Mouse (Mus musculus): ENCODE measurements around the gene Rpl18. TPM values are rescaled to one million over a fixed set of nuclear protein-coding genes. Genes with fewer than 3 reads are reported as not detected.

Gene Rpl18
- total and polyA plus RNA-seq, 2 experiments from 2014 or later, result 535 to 1,175 TPM

DNA sequence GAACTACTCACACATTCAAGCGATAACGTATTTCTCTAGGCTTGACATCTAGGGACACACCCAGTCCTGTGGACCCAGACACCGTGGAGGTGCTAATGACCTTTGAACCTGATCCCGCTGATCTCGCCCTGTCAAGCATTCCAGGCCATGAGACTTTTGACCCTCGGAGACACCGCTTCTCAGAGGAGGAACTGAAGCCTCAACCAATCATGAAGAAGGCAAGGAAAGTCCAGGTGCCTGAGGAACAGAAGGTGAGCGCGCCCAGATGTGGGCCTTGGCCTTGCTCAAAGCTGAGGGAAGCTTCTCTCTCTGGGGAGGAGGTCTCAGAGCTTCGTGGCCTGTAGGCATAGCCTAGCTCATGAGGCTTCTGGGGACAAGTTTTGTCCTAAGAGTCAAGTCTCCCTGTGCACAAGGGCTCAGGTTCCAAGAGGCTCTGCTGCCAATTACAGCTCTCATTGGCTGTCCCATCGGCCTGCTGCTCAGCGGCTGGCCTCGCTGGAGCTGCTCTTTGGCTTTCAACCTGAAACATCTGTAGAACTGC is 7.0 kb upstream of the Rpl18 start:
- H3K27me3 ChIP-seq (ENCODE audit: insufficient read depth, low read length), result no peaks in the 10 kb centered on the region
- TF ChIP-seq CTCF (IDR thresholded peaks at IDR 0.05; ENCODE audit: low read depth), result no peak
- peak overlapping the region; percentile 82 for H3K27ac ChIP-seq
- no peak for ATAC-seq
- no peak for DNase-seq (ENCODE audit: low spot score)
- no peak overlapping the region for H3K4me3 ChIP-seq (ENCODE audit: low read length)
- peak overlapping the region; percentile 90 for H3K4me2 ChIP-seq (ENCODE audit: low read depth, low read length)
- H3K9me3 ChIP-seq (ENCODE audit: low read length), result no peaks in the 10 kb centered on the region
- H3K4me1 ChIP-seq (ENCODE audit: insufficient read depth, low read length), result peaks cover 39% of the 10 kb centered on the region
- H3K36me3 ChIP-seq (ENCODE audit: insufficient read depth, low read length), result peaks cover 26% of the 10 kb centered on the region
- H3K9ac ChIP-seq (replicated peaks; ENCODE audit: low read length), result no peak overlapping the region
- WGBS, result 56% methylated on average over 13 of the region's 13 CpGs

DNA sequence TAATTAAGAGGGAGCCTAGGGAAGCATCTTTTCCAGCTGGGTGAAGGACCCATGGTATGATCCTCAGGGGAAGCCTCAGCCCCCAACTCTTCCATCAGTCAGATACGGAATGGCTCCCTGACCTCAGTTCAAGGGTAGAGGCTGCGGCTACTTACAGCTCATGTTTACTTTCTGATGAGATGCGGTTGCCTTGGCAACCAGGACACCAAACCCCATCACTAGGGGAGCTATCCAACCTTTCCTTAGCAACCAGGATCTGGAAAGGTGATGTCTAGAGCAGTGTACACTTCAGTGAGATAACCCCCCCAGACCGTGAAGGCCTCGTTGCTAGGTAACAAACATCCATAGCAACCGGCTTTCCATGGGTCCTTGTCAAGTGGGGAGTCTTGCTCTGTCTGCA is 6.2 kb upstream of the Rpl18 start:
- no peak overlapping the region for H3K9ac ChIP-seq (replicated peaks; ENCODE audit: low read length)

GRCm38 (mm10) chr7:45709677-45710355 is 5.4 kb upstream of the Rpl18 start:
- TF ChIP-seq CTCF (IDR thresholded peaks at IDR 0.05; ENCODE audit: low read depth), result no peak
- Histone ChIP-seq H3K4me3 (ENCODE audit: low read length) (no peak overlapping the region), H3K9me3 (ENCODE audit: low read length) (no peaks in the 10 kb centered on the region), H3K4me2 (ENCODE audit: low read depth, low read length) (0 out of 2 replicates have a peak overlapping the region, but pooled peaks have one; percentile 5), H3K9ac (replicated peaks; ENCODE audit: low read length) (no peak overlapping the region), H3K4me1 (ENCODE audit: insufficient read depth, low read length) (peaks cover 33% of the 10 kb centered on the region), H3K27ac (peak overlapping the region; percentile 41), H3K27me3 (ENCODE audit: insufficient read depth, low read length) (no peaks in the 10 kb centered on the region), H3K36me3 (ENCODE audit: insufficient read depth, low read length) (peaks cover 27% of the 10 kb centered on the region)
- DNase-seq (ENCODE audit: low spot score), result no peak
- WGBS, result 54% methylated on average over 14 of the region's 14 CpGs
- ATAC-seq, result no peak

More for the DNA sequence above, 6.2 kb upstream of the Rpl18 start:
- no peak overlapping the region for H3K4me3 ChIP-seq (ENCODE audit: low read length)
- DNase-seq (ENCODE audit: low spot score) (peak; percentile 73), ATAC-seq (no peak)
- H3K4me1 ChIP-seq (ENCODE audit: insufficient read depth, low read length), result peaks cover 33% of the 10 kb centered on the region
- 0 out of 2 replicates have a peak overlapping the region, but pooled peaks have one; percentile 5 for H3K4me2 ChIP-seq (ENCODE audit: low read depth, low read length)
- no peak for TF ChIP-seq CTCF (IDR thresholded peaks at IDR 0.05; ENCODE audit: low read depth)
- 26% methylated on average over 6 of the region's 6 CpGs for WGBS
- peak overlapping the region; percentile 41; the same call in 1 of the 2 replicates for H3K27ac ChIP-seq
- H3K27me3 ChIP-seq (ENCODE audit: insufficient read depth, low read length), result no peaks in the 10 kb centered on the region
- H3K36me3 ChIP-seq (ENCODE audit: insufficient read depth, low read length), result peaks cover 27% of the 10 kb centered on the region
- no peaks in the 10 kb centered on the region for H3K9me3 ChIP-seq (ENCODE audit: low read length)

DNA sequence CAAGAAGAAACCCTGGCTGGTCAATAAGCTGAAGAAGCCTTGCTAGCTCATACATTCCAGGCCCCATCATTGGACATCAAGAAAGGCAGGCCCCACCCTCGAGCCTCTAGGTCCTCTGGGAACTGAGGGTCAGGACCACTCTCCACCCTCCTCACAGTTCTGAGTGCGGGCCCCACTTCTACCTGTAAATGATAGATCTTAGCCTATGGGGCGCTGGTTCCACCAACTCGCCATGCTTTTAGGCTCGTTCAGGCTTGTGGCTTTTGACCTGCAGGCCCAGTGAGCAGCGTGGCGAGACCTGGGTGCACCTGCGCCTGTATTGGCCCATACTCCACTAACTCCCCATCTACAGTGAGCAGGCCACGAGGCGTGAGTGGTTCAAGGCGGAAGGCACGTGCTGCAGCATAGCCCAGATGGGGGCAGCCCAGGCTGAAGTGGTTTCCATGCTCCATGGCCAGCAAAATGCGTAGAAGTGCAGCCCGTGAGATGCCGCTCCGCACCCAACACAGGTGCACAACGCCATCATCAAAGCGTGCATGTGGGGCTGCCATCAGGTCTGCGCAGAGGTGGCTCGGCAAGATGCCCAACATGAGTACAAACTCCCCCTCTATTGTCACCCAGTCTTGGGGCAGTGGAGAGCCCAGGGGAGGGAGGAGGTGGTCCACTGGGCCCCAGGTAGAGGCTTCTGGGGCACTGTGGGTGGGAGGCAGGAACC is 4.6 kb upstream of the Rpl18 start:
- Histone ChIP-seq H3K9ac (replicated peaks; ENCODE audit: low read length) (no peak overlapping the region), H3K27ac (peak overlapping the region; percentile 41; the same call in 1 of the 2 replicates), H3K4me2 (ENCODE audit: low read depth, low read length) (no peak overlapping the region), H3K36me3 (ENCODE audit: insufficient read depth, low read length) (peaks cover 27% of the 10 kb centered on the region), H3K9me3 (ENCODE audit: low read length) (no peaks in the 10 kb centered on the region), H3K4me1 (ENCODE audit: insufficient read depth, low read length) (peaks cover 32% of the 10 kb centered on the region), H3K4me3 (ENCODE audit: low read length) (no peak overlapping the region), H3K27me3 (ENCODE audit: insufficient read depth, low read length) (no peaks in the 10 kb centered on the region)
- no peak for ATAC-seq
- 94% methylated on average over 20 of the region's 20 CpGs for WGBS
- no peak for TF ChIP-seq CTCF (IDR thresholded peaks at IDR 0.05; ENCODE audit: low read depth)
- DNase-seq (ENCODE audit: low spot score), result no peak

DNA sequence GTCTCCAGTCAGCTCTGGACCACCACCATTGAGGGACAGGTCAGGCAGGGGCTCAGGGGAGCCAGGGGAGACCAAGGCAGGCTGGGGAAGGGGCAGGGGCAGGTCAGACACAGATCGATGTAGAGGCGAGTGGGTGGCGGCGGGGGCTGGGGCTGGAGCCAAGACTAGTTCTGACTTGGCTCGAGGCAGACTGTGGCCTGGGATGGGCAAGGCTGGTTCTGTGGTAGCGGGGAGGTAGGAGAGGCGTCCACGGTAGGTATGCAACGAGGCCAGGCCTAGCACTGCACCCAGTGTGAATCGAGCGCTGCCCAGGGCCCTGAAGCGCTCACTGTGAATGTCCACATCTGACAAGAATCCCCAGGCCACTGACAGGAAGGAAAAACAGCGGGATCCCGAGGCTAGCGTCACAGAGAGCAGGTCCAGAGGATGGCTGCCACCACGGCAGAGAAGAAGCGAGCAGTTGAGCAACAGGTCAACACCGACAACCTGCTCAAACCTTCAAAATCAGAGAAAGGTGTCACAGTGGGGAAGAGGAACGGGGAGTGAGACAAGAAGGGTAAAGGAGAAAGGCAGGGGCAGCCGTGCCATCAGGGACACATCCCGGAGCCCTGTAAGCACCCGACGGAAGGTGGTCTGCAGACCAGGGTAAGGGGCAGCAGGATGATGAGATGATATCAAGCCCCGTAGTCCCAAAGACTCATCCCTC is 3.8 kb upstream of the Rpl18 start:
- Histone ChIP-seq H3K4me2 (ENCODE audit: low read depth, low read length) (no peak overlapping the region), H3K4me1 (ENCODE audit: insufficient read depth, low read length) (peaks cover 39% of the 10 kb centered on the region), H3K9ac (replicated peaks; ENCODE audit: low read length) (no peak overlapping the region), H3K9me3 (ENCODE audit: low read length) (no peaks in the 10 kb centered on the region), H3K27ac (no peak overlapping the region), H3K27me3 (ENCODE audit: insufficient read depth, low read length) (no peaks in the 10 kb centered on the region), H3K4me3 (ENCODE audit: low read length) (no peak overlapping the region), H3K36me3 (ENCODE audit: insufficient read depth, low read length) (peaks cover 27% of the 10 kb centered on the region)
- DNase-seq (ENCODE audit: low spot score), result no peak
- WGBS, result 86% methylated on average over 24 of the region's 24 CpGs
- TF ChIP-seq CTCF (IDR thresholded peaks at IDR 0.05; ENCODE audit: low read depth), result no peak
- ATAC-seq, result no peak

GRCm38 (mm10) chr7:45712022-45712757 is 3.1 kb upstream of the Rpl18 start:
- Histone ChIP-seq H3K36me3 (ENCODE audit: insufficient read depth, low read length) (peaks cover 27% of the 10 kb centered on the region), H3K27ac (no peak overlapping the region), H3K27me3 (ENCODE audit: insufficient read depth, low read length) (no peaks in the 10 kb centered on the region), H3K9ac (replicated peaks; ENCODE audit: low read length) (no peak overlapping the region), H3K4me2 (ENCODE audit: low read depth, low read length) (no peak overlapping the region), H3K4me1 (ENCODE audit: insufficient read depth, low read length) (peaks cover 44% of the 10 kb centered on the region), H3K4me3 (ENCODE audit: low read length) (no peak overlapping the region), H3K9me3 (ENCODE audit: low read length) (no peaks in the 10 kb centered on the region)
- DNase-seq (ENCODE audit: low spot score) (no peak), ATAC-seq (no peak)
- no peak for TF ChIP-seq CTCF (IDR thresholded peaks at IDR 0.05; ENCODE audit: low read depth)
- 89% methylated on average over 21 of the region's 21 CpGs for WGBS
